Mouse (Mus musculus): Measurements from ENCODE around the gene 1700025G04Rik. TPM values are rescaled to one million over a fixed set of nuclear protein-coding genes. Genes with fewer than 3 reads are reported as not detected.

The 1700025G04Rik gene
- polyA plus RNA-seq, 1 experiment, result 5.0 TPM

GRCm38 (mm10) chr1:152030546-152030945, 59.4 kb downstream of the 1700025G04Rik start:
- 91% methylated on average over 6 of the region's 6 CpGs for WGBS
- TF ChIP-seq CTCF (IDR thresholded peaks at IDR 0.05; ENCODE audit: borderline replicate concordance, control insufficient read depth, extremely low read depth, insufficient read depth, low read length, poor library complexity) (no peak), POLR2A (IDR thresholded peaks at IDR 0.05; ENCODE audit: control insufficient read depth, extremely low read depth, insufficient read depth, low read length, poor library complexity) (no peak)
- no peaks in the 10 kb centered on the region for H3K36me3 ChIP-seq (ENCODE audit: control insufficient read depth, insufficient read depth, low read length)
- H3K4me1 ChIP-seq (replicated peaks; ENCODE audit: control insufficient read depth, insufficient read depth, low read length), result peaks cover 7% of the 10 kb centered on the region
- H3K27ac ChIP-seq (ENCODE audit: control insufficient read depth, insufficient read depth, low read length), result no peak overlapping the region
- H3K27me3 ChIP-seq (ENCODE audit: control insufficient read depth, insufficient read depth, low read length), result no peaks in the 10 kb centered on the region
- H3K4me3 ChIP-seq (ENCODE audit: control insufficient read depth, insufficient read depth, low read length), result no peak overlapping the region
- no peak for DNase-seq

GRCm38 (mm10) chr1:152028718-152029117, 61.2 kb downstream of the 1700025G04Rik start:
- 98% methylated on average over 4 of the region's 4 CpGs for WGBS
- no peak for TF ChIP-seq CTCF (IDR thresholded peaks at IDR 0.05; ENCODE audit: borderline replicate concordance, control insufficient read depth, extremely low read depth, insufficient read depth, low read length, poor library complexity)
- no peak for TF ChIP-seq POLR2A (IDR thresholded peaks at IDR 0.05; ENCODE audit: control insufficient read depth, extremely low read depth, insufficient read depth, low read length, poor library complexity)
- Histone ChIP-seq H3K4me3 (ENCODE audit: control insufficient read depth, insufficient read depth, low read length) (no peak overlapping the region), H3K36me3 (ENCODE audit: control insufficient read depth, insufficient read depth, low read length) (no peaks in the 10 kb centered on the region), H3K4me1 (replicated peaks; ENCODE audit: control insufficient read depth, insufficient read depth, low read length) (no peaks in the 10 kb centered on the region), H3K27ac (ENCODE audit: control insufficient read depth, insufficient read depth, low read length) (no peak overlapping the region), H3K27me3 (ENCODE audit: control insufficient read depth, insufficient read depth, low read length) (no peaks in the 10 kb centered on the region)
- no peak for DNase-seq

GRCm38 (mm10) chr1:152026762-152027161, 63.2 kb downstream of the 1700025G04Rik start:
- no peaks in the 10 kb centered on the region for H3K4me1 ChIP-seq (replicated peaks; ENCODE audit: control insufficient read depth, insufficient read depth, low read length)
- no peaks in the 10 kb centered on the region for H3K27me3 ChIP-seq (ENCODE audit: control insufficient read depth, insufficient read depth, low read length)
- TF ChIP-seq POLR2A (IDR thresholded peaks at IDR 0.05; ENCODE audit: control insufficient read depth, extremely low read depth, insufficient read depth, low read length, poor library complexity) (no peak), CTCF (IDR thresholded peaks at IDR 0.05; ENCODE audit: borderline replicate concordance, control insufficient read depth, extremely low read depth, insufficient read depth, low read length, poor library complexity) (no peak)
- H3K27ac ChIP-seq (ENCODE audit: control insufficient read depth, insufficient read depth, low read length), result no peak overlapping the region
- DNase-seq, result no peak
- 98% methylated on average over 4 of the region's 4 CpGs for WGBS
- H3K4me3 ChIP-seq (ENCODE audit: control insufficient read depth, insufficient read depth, low read length), result no peak overlapping the region
- no peaks in the 10 kb centered on the region for H3K36me3 ChIP-seq (ENCODE audit: control insufficient read depth, insufficient read depth, low read length)

GRCm38 (mm10) chr1:152025308-152025707, 64.6 kb downstream of the 1700025G04Rik start:
- DNase-seq, result no peak
- no peaks in the 10 kb centered on the region for H3K27me3 ChIP-seq (ENCODE audit: control insufficient read depth, insufficient read depth, low read length)
- H3K4me1 ChIP-seq (replicated peaks; ENCODE audit: control insufficient read depth, insufficient read depth, low read length), result no peaks in the 10 kb centered on the region
- WGBS, result 94% methylated on average over 4 of the region's 4 CpGs
- H3K4me3 ChIP-seq (ENCODE audit: control insufficient read depth, insufficient read depth, low read length), result no peak overlapping the region
- H3K36me3 ChIP-seq (ENCODE audit: control insufficient read depth, insufficient read depth, low read length), result no peaks in the 10 kb centered on the region
- no peak overlapping the region for H3K27ac ChIP-seq (ENCODE audit: control insufficient read depth, insufficient read depth, low read length)
- TF ChIP-seq POLR2A (IDR thresholded peaks at IDR 0.05; ENCODE audit: control insufficient read depth, extremely low read depth, insufficient read depth, low read length, poor library complexity), result no peak
- TF ChIP-seq CTCF (IDR thresholded peaks at IDR 0.05; ENCODE audit: borderline replicate concordance, control insufficient read depth, extremely low read depth, insufficient read depth, low read length, poor library complexity), result no peak

DNA sequence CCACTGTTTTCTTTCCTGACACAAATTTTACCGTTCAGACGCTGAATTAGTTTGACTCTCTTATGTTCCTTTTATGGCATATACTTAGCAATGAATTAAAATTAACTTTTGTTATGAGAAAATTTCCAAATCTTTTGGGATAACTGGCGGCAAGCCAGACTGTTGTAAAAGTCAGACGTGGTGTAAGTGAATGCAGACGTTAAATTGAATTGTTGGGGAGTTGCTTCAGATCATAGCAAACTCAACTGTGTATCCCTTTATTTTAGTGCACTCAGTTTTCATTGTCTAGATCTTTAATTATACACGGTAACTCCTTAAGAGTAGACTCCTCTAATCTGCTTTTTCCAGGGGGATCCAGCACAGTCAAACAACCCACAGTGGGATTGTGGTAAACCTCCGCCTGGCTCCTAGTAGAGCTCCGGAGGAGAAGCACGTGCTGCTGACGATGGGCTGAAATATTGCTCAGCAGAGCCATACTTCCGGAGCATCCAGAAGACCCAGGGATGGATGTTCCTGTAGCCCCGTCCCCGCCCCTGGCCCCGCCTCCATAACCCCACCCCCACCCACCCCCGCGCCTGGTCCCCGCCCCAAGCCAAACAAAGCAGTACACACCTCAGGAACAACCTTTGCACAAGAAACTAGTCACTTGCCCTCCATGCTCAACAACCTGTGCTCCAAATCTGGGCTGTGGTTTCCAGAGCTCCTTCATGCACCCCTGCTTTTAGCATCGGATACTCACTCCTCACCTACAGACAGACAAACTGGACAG, 65.7 kb downstream of the 1700025G04Rik start:
- Histone ChIP-seq H3K4me3 (ENCODE audit: control insufficient read depth, insufficient read depth, low read length) (no peak overlapping the region), H3K27me3 (ENCODE audit: control insufficient read depth, insufficient read depth, low read length) (no peaks in the 10 kb centered on the region), H3K36me3 (ENCODE audit: control insufficient read depth, insufficient read depth, low read length) (no peaks in the 10 kb centered on the region), H3K27ac (ENCODE audit: control insufficient read depth, insufficient read depth, low read length) (no peak overlapping the region), H3K4me1 (replicated peaks; ENCODE audit: control insufficient read depth, insufficient read depth, low read length) (no peaks in the 10 kb centered on the region; the same call in 1 of the 2 replicates)
- 94% methylated on average over 18 of the region's 18 CpGs for WGBS
- DNase-seq, result no peak
- TF ChIP-seq CTCF (IDR thresholded peaks at IDR 0.05; ENCODE audit: borderline replicate concordance, control insufficient read depth, extremely low read depth, insufficient read depth, low read length, poor library complexity) (no peak), POLR2A (IDR thresholded peaks at IDR 0.05; ENCODE audit: control insufficient read depth, extremely low read depth, insufficient read depth, low read length, poor library complexity) (no peak)

GRCm38 (mm10) chr1:152020812-152021211, 69.1 kb downstream of the 1700025G04Rik start:
- Histone ChIP-seq H3K4me3 (ENCODE audit: control insufficient read depth, insufficient read depth, low read length) (no peak overlapping the region), H3K27ac (ENCODE audit: control insufficient read depth, insufficient read depth, low read length) (no peak overlapping the region), H3K36me3 (ENCODE audit: control insufficient read depth, insufficient read depth, low read length) (no peaks in the 10 kb centered on the region), H3K4me1 (replicated peaks; ENCODE audit: control insufficient read depth, insufficient read depth, low read length) (no peaks in the 10 kb centered on the region; the same call in 1 of the 2 replicates), H3K27me3 (ENCODE audit: control insufficient read depth, insufficient read depth, low read length) (no peaks in the 10 kb centered on the region)
- 91% methylated on average over 6 of the region's 6 CpGs for WGBS
- DNase-seq, result no peak
- TF ChIP-seq POLR2A (IDR thresholded peaks at IDR 0.05; ENCODE audit: control insufficient read depth, extremely low read depth, insufficient read depth, low read length, poor library complexity), result no peak
- no peak for TF ChIP-seq CTCF (IDR thresholded peaks at IDR 0.05; ENCODE audit: borderline replicate concordance, control insufficient read depth, extremely low read depth, insufficient read depth, low read length, poor library complexity)

Data from thymus, adult 2 months (tissue).